Mouse (Mus musculus) hindbrain, embryonic 15.5 days (tissue): ENCODE data around the gene Eif4e3. TPM values are rescaled to one million over a fixed set of nuclear protein-coding genes. Genes with fewer than 3 reads are reported as not detected.

Source experiments
- ATAC-seq: fragments of 200-750 bp; cut with Nextera tagmentation; 2 replicates; pipeline ENCODE4 v1.8.0; 2017; ENCODE audit warnings: low read depth, moderate number of reproducible peaks, moderate TSS enrichment; ENCODE audit not compliant: low FRiP score
- H3K27ac ChIP-seq: fragments of 300-500 bp; sonication (generic); replicated peaks from 2 replicates; pipeline ENCODE4 v1.5.1; 2015; ENCODE audit warnings: mild to moderate bottlenecking, inconsistent platforms
- H3K27me3 ChIP-seq: fragments of 300-500 bp; sonication (generic); 2 replicates; pipeline ENCODE4 v1.6.1; 2015; ENCODE audit warnings: control low read depth, inconsistent platforms
- H3K36me3 ChIP-seq: fragments of 300-500 bp; sonication (generic); 2 replicates; pipeline ENCODE4 v1.6.1; 2015; ENCODE audit warnings: control low read depth, inconsistent platforms
- H3K4me1 ChIP-seq: fragments of 300-500 bp; sonication (generic); replicated peaks from 2 replicates; pipeline ENCODE4 v1.6.1; 2015; ENCODE audit warnings: control low read depth, inconsistent platforms
- H3K4me2 ChIP-seq: fragments of 300-500 bp; sonication (generic); 2 replicates; pipeline ENCODE4 v1.6.1; 2015; ENCODE audit warnings: moderate library complexity, mild to moderate bottlenecking, inconsistent platforms
- H3K4me3 ChIP-seq: fragments of 300-500 bp; sonication (generic); 2 replicates; pipeline ENCODE4 v1.5.1; 2015; ENCODE audit warnings: mild to moderate bottlenecking, inconsistent platforms
- H3K9ac ChIP-seq: fragments of 300-500 bp; sonication (generic); 2 replicates; pipeline ENCODE4 v1.6.1; 2015; ENCODE audit warnings: inconsistent platforms
- H3K9me3 ChIP-seq: fragments of 300-500 bp; sonication (generic); 2 replicates; pipeline ENCODE4 v1.6.1; 2016; ENCODE audit warnings: control low read depth, inconsistent platforms
- WGBS: fragments of 180-500 bp; shearing (Covaris S2); methylation state at CpG from one replicate; pipeline ENCODE4 v1.1.7; 2015; 5-methylcytosine and 5-hydroxymethylcytosine counted together
- polyA plus RNA-seq: library from polyadenylated mRNA; unstranded; fragments of >200 nt; fragmentation: Nextera tagmentation; extraction: Ambion mirVana; gene quantifications from 2 replicates; pipeline ENCODE4 v1.2.1, GENCODE M21; 2015

Eif4e3 gene
- polyA plus RNA-seq, 1 experiment from 2014 or later, result 6.9 TPM

- Histone ChIP-seq H3K27me3 (0 out of 2 replicates have a peak, but pooled peaks cover 2% of the 10 kb centered on the region), H3K9me3 (no peaks in the 10 kb centered on the region), H3K4me2 (no peak overlapping the region), H3K4me3 (no peak overlapping the region), H3K9ac (no peak overlapping the region), H3K27ac (no peak overlapping the region), H3K4me1 (no peaks in the 10 kb centered on the region), H3K36me3 (no peaks in the 10 kb centered on the region)
- no peak for ATAC-seq
- WGBS, result 90% methylated on average over 5 of the region's 5 CpGs
Measured at GRCm38 (mm10) chr6:99683974-99684373, 17.4 kb upstream of the Eif4e3 start.

DNA sequence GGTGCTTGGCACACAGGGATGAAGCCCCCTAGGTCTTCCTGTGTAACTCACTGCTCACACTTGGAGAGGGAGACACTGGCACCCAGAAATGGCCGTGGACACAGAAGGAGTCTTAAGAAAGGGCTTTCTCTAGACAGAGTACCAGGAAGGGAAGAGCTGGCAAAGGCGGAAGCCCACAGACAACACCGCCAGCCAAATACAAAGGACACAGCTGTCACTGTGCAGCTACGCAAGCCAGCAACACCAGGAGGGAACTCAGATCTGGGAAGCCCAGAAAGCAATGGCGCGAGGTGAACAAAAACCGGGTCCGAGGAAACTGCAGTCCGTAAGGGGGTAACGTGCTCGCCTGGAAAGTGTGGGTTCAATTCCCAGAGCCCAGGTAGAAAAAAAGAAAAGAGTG, 11.5 kb upstream of the Eif4e3 start:
- 0 out of 2 replicates have a peak, but pooled peaks cover 2% of the 10 kb centered on the region for H3K27me3 ChIP-seq
- ATAC-seq, result peak; percentile 19; the same call in 1 of the 2 replicates
- no peak overlapping the region; the same call in 1 of the 2 replicates for H3K4me2 ChIP-seq
- H3K9me3 ChIP-seq, result no peaks in the 10 kb centered on the region
- WGBS, result 52% methylated on average over 11 of the region's 11 CpGs
- no peak overlapping the region for H3K4me3 ChIP-seq
- no peak overlapping the region for H3K9ac ChIP-seq
- no peaks in the 10 kb centered on the region for H3K36me3 ChIP-seq
- peaks cover 11% of the 10 kb centered on the region; the same call in 1 of the 2 replicates for H3K4me1 ChIP-seq
- 0 out of 2 replicates have a peak overlapping the region, but pooled peaks have one; percentile 25 for H3K27ac ChIP-seq

GRCm38 (mm10) chr6:99677325-99677724, 10.8 kb upstream of the Eif4e3 start:
- no peak overlapping the region for H3K9ac ChIP-seq
- no peak for ATAC-seq
- H3K9me3 ChIP-seq, result no peaks in the 10 kb centered on the region
- H3K4me3 ChIP-seq, result no peak overlapping the region
- H3K27me3 ChIP-seq, result 0 out of 2 replicates have a peak, but pooled peaks cover 2% of the 10 kb centered on the region
- no peak overlapping the region for H3K27ac ChIP-seq
- WGBS, result 92% methylated on average over 8 of the region's 8 CpGs
- no peaks in the 10 kb centered on the region for H3K36me3 ChIP-seq
- peaks cover 11% of the 10 kb centered on the region; the same call in 1 of the 2 replicates for H3K4me1 ChIP-seq
- no peak overlapping the region for H3K4me2 ChIP-seq

DNA sequence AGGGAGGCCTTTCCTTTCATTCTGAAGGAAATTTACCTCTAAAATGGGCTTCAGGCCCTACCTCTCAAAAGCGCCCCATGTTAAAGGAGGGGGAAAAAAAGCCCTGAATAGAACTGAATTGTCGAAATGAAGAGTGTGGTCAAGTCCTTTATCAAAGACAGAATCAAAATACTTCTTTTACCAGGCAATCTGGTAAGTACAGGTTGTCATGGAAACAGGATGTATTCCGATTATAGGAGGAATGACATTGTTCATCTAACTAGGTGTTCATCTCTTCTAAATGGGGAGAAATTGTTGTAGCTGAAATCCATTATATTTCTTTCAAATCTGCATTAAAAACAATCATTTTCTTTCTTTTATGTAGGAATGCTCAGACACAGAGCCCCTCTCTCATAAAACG, 7.9 kb upstream of the Eif4e3 start:
- no peaks in the 10 kb centered on the region for H3K9me3 ChIP-seq
- no peaks in the 10 kb centered on the region for H3K36me3 ChIP-seq
- 0 out of 2 replicates have a peak overlapping the region, but pooled peaks have one; percentile 34 for H3K27ac ChIP-seq
- no peaks in the 10 kb centered on the region for H3K27me3 ChIP-seq
- H3K4me3 ChIP-seq, result no peak overlapping the region
- H3K4me2 ChIP-seq, result no peak overlapping the region
- ATAC-seq, result no peak
- WGBS, result 62% methylated on average over 4 of the region's 4 CpGs
- no peak overlapping the region for H3K9ac ChIP-seq
- peaks cover 28% of the 10 kb centered on the region for H3K4me1 ChIP-seq

GRCm38 (mm10) chr6:99671768-99672167, 5.2 kb upstream of the Eif4e3 start:
- Histone ChIP-seq H3K9me3 (no peaks in the 10 kb centered on the region), H3K36me3 (no peaks in the 10 kb centered on the region), H3K27ac (no peak overlapping the region), H3K4me2 (no peak overlapping the region), H3K9ac (no peak overlapping the region), H3K4me3 (no peak overlapping the region), H3K4me1 (peaks cover 51% of the 10 kb centered on the region), H3K27me3 (no peaks in the 10 kb centered on the region)
- WGBS, result 62% methylated on average over 3 of the region's 3 CpGs
- ATAC-seq, result no peak

DNA sequence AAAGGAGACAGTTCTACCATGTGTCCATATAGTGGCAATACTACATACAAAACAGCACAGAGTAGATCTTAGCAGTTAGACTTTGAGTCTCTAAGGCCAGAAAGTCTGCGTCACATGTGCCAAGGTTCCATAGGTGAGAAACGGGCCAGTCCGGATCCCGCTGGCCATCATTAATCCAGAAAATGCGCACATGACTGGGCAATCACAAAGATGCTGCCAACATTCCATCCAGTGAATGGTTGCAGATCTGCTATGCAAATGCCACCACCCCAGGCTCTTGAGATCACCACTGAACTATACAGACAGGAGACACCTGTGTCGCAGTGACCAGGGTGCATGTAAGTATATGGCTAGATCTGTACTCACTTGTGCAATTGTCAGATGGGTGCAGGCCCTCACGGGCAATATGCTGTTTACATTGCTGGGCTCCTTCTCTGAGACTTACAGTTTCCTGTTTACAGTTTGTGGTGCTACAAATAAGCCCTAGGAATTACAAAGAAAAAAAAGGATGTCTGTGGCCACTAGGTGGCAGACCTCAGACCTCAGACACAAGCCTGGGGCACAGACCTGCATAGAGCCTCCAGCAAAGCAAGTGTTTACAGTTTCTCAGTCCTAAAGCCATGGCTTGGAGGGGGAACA, 4.0 kb upstream of the Eif4e3 start:
- Histone ChIP-seq H3K9ac (no peak overlapping the region), H3K4me1 (peaks cover 60% of the 10 kb centered on the region), H3K4me2 (no peak overlapping the region), H3K4me3 (no peak overlapping the region), H3K27me3 (no peaks in the 10 kb centered on the region), H3K27ac (peak overlapping the region; percentile 63), H3K9me3 (no peaks in the 10 kb centered on the region), H3K36me3 (no peaks in the 10 kb centered on the region)
- ATAC-seq, result no peak
- 46% methylated on average over 7 of the region's 7 CpGs for WGBS

GRCm38 (mm10) chr6:99669481-99670325, 3.1 kb upstream of the Eif4e3 start:
- Histone ChIP-seq H3K4me2 (peak overlapping the region; percentile 32), H3K36me3 (no peaks in the 10 kb centered on the region), H3K27me3 (no peaks in the 10 kb centered on the region), H3K27ac (peak overlapping the region; percentile 63), H3K9ac (no peak overlapping the region), H3K9me3 (no peaks in the 10 kb centered on the region), H3K4me3 (no peak overlapping the region), H3K4me1 (peaks cover 63% of the 10 kb centered on the region)
- 14% methylated on average over 5 of the region's 5 CpGs for WGBS
- peak; percentile 73 for ATAC-seq

DNA sequence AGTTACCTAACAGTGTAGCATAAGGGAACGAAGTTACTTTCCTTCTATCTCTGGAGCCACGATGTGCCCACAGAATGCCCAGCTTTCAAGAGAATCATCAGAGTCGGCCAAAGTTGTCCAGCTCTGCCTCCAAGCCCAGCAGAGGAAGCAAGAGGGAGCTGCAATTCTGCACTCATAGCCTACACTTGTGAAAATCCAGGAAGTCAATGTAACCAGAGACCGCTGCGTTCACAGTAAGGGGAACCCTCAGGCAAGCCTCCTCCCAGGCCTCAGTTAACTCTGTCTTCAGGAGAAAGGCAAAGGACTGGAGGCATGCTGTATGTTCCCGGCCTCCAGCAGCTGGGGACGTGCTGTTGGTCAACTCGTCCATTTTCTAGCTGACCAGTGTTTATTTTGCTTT, 719 bp upstream of the Eif4e3 start:
- no peaks in the 10 kb centered on the region for H3K36me3 ChIP-seq
- ATAC-seq, result no peak
- H3K4me1 ChIP-seq, result peaks cover 64% of the 10 kb centered on the region
- no peak overlapping the region; the same call in 1 of the 2 replicates for H3K9ac ChIP-seq
- peak overlapping the region; percentile 94 for H3K4me2 ChIP-seq
- H3K4me3 ChIP-seq, result peak overlapping the region; percentile 59
- 0 out of 2 replicates have a peak, but pooled peaks cover 4% of the 10 kb centered on the region for H3K27me3 ChIP-seq
- H3K27ac ChIP-seq, result peak overlapping the region; percentile 75
- WGBS, result 40% methylated on average over 8 of the region's 8 CpGs
- H3K9me3 ChIP-seq, result no peaks in the 10 kb centered on the region

- Histone ChIP-seq H3K9me3 (no peaks in the 10 kb centered on the region), H3K27me3 (0 out of 2 replicates have a peak, but pooled peaks cover 4% of the 10 kb centered on the region), H3K4me2 (peak overlapping the region; percentile 94), H3K27ac (peak overlapping the region; percentile 75; the same call in 1 of the 2 replicates), H3K4me1 (peaks cover 59% of the 10 kb centered on the region), H3K4me3 (peak overlapping the region; percentile 59), H3K36me3 (no peaks in the 10 kb centered on the region), H3K9ac (peak overlapping the region; percentile 68)
- ATAC-seq, result no peak
- 29% methylated on average over 16 of the region's 16 CpGs for WGBS
Measured at GRCm38 (mm10) chr6:99665457-99666317, 884 bp downstream of the Eif4e3 start.

- Histone ChIP-seq H3K4me2 (no peak overlapping the region), H3K9ac (no peak overlapping the region), H3K9me3 (no peaks in the 10 kb centered on the region), H3K27ac (no peak overlapping the region), H3K27me3 (0 out of 2 replicates have a peak, but pooled peaks cover 4% of the 10 kb centered on the region), H3K4me1 (peaks cover 41% of the 10 kb centered on the region), H3K36me3 (no peaks in the 10 kb centered on the region), H3K4me3 (no peak overlapping the region)
- ATAC-seq, result no peak
- WGBS, result 77% methylated on average over 8 of the region's 8 CpGs
Measured at GRCm38 (mm10) chr6:99663232-99663631, 3.3 kb downstream of the Eif4e3 start.

DNA sequence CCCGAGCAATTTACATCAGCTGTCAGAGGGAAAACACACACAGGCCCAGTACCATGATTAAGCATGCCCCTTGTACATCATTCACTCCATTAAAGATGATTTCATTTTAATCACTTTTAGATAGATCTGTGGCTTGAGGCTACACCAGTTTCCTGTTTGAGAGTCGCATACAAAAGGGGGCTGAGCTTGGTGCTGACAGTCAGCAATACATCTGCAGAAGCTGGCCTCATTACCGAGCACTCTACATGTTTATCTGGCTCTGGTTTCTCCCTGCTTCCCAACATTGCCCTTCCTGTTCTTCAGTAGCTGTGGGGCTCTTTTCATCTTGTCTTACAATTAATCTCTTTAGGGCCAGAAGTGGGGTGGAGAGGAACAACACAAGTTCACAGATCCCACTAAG, 6.1 kb downstream of the Eif4e3 start:
- WGBS, result 36% methylated on average over 3 of the region's 3 CpGs
- no peak overlapping the region for H3K9ac ChIP-seq
- no peak overlapping the region for H3K4me2 ChIP-seq
- H3K27ac ChIP-seq, result no peak overlapping the region
- peaks cover 16% of the 10 kb centered on the region for H3K4me1 ChIP-seq
- ATAC-seq, result no peak
- no peak overlapping the region for H3K4me3 ChIP-seq
- H3K9me3 ChIP-seq, result no peaks in the 10 kb centered on the region
- 0 out of 2 replicates have a peak, but pooled peaks cover 4% of the 10 kb centered on the region for H3K27me3 ChIP-seq
- no peaks in the 10 kb centered on the region for H3K36me3 ChIP-seq
